Mouse (Mus musculus) heart, adult 11 months (tissue): Measurements from ENCODE around the gene Commd1.

ENCODE experiments used
- DNase-seq: peaks from one replicate; pipeline ENCODE4 v3.0.0; 2022

The Commd1 gene

DNA sequence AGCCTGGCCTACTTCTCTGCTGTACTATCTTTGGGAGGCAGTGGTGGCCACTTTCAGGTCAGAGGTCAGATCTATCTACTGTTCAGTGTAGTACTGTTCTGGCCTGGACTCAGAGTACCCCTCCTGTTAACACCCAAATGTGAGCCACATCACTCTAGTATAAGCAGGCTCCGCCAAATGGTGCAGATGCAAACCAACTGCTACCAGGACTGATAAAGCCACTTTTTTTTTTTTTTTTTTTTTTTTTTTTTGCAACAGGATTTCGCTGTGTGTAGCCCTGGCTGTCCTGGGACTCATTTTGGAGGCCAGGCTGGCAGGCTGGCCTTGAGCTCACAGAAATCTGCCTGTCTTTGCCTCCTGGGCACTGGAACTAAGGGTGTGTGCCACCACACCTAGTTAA lies 43.2 kb downstream of the Commd1 start:
- peak; percentile 79 for DNase-seq

DNA sequence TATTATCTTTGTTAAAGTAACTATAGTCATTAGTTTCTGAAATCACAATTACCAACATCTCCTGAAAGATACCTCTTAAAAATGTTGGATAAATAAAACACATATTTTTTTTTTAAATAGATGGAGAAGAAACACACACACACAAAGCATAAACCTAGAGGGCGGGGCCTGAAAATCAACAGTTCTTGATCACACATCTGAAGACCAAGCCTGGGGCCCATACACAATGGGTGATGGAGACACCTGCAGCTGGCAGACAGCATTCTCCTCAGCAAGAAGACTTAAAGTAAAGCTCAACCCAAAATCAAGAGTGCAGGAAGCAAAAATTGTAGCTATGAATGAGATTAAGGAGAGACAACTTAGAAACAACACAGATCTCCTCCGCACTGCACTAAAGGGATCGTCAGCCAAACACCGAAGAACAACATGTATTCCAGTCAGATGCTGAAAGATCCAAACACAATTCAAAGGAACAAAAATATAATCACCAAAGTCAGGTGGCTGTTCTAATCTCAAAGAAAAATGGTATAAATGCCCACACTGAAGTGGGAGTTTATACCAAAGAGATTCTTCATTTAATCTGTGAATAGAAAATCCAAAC lies 44.4 kb downstream of the Commd1 start:
- DNase-seq: peak; percentile 70

DNA sequence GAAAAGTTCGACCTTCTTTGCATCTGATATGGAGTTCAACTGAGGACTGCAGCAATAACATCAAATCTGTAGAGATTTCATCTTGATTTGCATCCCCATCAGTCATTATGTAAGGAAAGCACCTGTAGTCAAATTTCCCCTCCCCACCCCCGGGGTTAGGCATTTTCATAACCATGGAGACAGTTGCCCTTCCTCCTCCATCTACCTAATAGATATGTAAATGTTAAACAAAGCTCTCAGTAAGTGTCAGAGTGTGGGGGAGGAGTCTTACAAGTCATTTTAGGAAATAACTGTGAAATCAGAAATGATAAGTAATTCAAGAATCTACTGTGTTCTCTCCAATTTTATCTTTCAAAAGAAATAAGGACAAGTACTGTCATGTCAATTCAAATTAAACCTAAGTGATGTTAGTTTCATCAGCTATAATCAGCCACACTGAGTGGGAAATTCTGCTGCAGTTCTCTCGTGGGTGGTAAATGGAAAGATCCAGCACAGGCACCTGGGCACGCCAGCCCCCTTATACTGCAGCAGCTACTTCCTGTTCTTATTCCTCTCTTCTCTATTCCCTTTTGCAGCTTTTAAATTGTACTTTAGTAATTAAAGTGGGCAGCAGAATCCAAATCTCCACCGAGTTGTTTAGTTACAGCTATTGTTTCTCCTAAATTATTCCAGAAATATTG lies 45.6 kb downstream of the Commd1 start:
- DNase-seq: peak; percentile 66

DNA sequence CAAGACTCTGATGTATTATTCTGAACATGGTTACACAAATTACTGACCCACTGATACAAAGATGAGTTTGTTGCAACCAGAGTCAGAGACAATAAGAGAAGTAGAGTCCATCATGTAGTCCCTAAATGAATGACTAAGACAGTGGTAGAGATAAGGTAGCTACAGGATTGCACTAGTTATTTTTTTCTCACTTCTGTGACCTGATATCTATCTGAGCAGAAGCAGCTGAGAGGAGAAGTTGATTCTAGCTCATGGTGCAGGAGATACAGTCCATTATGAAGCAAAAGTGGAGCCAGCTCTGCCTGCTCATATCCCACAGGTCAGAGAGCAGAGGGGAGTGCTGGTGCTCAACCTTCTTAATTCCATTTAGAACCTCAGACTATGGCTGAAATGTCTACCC lies 50.0 kb downstream of the Commd1 start:
- DNase-seq: peak; percentile 23

DNA sequence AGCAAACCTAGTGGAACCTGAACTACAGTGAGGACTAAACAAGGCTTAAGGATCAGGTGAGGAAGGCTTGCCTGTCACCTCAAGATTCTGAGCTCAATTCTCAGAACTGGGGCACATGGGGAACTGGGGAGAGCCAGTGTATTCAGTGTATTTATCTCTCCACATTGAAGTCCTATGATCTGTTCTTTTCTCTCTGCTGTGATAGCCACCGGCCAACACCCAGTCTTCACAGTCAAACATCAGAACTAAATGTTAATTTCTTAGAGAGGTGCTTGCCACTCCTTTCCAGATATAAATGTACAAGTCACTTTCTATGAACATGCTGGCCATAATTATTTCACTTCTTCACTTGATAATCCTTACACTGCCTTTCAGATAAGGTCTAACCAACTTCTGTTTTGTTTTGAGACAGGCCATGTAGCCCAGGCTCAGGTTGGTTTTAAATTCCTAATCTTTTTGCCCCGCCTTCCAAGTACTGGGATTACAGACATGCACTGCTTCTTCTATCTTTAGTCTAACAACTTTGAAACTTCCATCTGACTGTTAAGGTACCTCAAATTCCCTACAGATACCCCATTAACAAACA lies 50.8 kb downstream of the Commd1 start:
- DNase-seq: peak; percentile 66

DNA sequence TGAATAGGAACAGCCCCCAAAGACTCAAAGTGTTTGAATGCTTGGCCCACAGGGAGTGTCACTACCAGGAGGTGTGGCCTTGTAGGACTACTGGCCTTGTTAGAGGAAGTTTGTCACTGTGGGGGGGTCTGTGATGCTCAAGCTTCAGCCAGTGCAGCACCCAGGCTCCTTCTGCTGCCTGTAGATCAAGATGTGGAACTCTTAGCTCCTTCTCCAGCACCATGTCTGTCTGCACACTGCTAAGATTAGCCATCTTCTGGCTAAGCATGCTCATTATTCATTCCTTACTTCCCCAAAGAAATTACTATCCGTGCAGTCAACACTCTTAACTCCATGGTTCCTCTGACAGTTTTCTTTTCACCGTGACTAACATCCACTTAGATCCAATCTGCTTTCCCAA lies 52.1 kb downstream of the Commd1 start:
- DNase-seq: peak; percentile 77

DNA sequence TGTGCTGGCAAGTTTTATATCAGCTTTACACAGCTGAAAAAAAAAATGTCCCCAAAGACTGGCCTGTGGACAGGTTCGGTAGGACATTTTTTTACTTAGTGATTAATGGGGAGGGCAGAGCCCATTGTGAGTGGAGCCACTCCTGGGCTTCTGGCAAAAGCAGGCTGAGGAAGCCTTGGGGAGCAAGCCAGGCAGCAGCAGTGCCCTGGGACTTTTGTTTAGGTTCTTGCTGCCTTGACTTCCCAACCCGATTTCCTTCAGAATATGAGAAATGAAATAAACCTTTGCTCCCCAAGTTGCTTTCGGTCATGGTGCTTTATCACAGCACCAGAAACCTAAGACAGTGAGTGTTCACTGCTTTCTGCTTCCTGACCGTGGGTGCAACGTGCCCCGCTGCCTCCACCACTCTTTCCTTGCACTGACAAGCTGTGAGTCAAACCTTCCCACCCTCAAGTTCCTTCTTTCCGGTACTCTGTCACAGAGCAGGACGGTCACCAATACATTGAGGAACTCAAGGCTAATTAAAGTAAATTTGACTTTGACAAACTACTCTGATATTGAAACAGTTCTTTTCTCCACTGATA lies 53.5 kb downstream of the Commd1 start:
- peak; percentile 78 for DNase-seq

DNA sequence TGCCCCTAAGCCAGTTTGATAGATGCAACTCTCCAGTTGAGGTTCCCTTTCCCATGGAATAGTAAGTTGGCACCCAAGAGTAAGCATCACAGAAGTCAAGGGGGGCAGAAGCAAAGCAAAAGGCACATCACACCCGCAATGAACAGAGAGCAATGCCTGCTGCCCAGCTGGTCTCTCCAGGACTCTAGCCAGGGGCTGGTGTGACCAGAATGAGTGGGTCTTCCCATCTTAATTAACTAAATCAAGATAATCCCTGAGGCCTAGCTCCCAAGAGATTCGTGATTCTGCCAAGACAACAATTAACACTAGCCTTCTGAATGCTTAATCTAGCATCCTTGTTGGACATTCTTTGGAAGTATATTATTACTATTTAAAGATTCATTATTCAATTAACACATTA lies 58.6 kb downstream of the Commd1 start:
- DNase-seq: peak; percentile 23

DNA sequence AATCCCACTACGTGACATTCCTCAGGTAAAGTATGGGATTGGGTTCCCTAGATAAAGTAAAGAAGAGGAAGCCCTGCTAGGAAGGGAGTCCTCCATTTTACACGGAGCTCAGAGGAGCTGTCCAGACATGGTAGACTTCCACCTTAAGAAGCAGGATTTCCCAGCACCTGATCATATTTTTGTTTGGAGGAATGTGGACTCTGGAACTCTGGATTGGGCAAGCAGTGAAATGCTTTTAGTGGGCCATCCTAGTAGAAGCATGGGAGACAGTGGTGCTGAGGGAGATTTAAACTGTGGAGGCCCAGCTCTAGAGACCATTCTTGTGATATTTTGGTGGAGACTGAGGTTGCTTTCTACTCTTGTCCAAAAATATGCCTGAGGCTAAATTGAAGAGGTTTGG lies 59.6 kb downstream of the Commd1 start:
- peak; percentile 23 for DNase-seq

DNA sequence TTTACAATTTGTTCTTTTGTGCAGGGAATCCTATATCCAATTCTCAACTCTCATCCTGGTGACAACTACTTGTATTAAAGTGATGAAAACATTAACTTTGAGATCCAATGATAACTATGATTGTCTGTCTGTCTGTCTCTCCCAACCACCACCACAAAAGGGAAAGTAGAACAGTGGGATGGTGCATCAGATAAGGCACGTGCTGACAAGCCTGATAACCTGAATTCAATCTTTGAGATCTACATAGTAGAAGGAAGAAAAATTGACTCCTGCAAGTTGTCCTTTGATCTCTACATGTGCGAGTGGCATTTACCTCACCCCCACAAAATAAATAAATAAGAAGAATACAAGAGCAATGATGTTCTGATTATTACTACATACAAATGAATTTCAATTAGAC lies 62.8 kb downstream of the Commd1 start:
- DNase-seq: peak; percentile 17

DNA sequence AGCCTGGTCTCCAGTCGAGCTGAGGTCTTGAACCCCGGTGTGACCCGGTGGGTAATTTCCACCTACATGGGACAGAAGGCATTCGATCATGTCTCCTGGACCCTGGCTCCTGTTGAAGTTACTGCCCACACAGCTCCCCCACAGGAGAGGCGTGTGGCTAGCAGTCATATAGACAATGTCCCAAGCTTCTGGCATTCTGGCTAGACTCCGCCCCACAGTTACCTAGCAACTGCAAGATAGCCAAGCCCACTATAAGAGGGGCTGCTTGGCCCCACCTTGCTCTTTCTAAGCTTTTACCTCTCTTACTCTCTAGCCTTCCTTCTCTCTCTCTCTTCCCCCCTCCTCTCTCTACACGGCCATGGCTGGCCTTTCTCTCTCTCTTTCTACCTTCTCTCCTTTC lies 64.4 kb downstream of the Commd1 start:
- peak; percentile 67 for DNase-seq

DNA sequence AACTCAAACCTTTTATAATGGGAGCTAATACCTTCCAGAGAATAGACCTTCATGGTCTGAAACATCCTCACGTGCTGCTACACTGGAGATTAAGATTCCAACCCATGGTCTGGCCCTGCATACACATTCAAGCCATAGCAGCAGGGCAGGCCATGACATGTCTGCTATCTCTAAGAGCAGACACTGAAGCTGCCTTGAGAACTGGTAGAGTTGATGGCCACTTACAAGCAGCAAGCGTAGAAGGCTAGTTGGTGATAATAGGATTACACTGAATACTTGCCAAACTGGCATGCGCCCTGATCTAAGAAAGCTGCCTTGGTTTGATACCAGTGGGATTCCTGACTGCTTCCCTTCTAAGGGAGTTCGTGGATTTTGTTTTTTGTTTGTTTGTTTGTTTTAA lies 68.4 kb downstream of the Commd1 start:
- DNase-seq: no peak

DNA sequence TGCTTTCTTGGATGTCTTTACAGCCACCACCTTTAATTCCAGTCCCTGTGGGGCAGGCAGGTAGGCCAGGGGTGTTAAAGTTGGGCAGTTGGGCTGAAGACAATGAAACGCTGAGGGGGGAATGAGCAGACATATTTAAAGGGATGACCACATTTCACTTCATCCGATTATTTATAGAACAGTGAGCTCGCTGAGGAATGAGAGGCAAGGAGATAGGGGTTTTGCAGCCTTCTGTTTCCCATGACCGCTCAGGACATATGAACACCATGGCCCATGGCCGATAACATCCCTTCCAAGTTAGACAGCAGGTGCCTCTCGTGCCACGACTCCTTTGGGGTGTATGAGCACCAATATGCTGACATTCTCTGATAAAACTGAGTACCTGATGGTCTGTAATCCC lies 70.4 kb downstream of the Commd1 start:
- DNase-seq: peak; percentile 88

DNA sequence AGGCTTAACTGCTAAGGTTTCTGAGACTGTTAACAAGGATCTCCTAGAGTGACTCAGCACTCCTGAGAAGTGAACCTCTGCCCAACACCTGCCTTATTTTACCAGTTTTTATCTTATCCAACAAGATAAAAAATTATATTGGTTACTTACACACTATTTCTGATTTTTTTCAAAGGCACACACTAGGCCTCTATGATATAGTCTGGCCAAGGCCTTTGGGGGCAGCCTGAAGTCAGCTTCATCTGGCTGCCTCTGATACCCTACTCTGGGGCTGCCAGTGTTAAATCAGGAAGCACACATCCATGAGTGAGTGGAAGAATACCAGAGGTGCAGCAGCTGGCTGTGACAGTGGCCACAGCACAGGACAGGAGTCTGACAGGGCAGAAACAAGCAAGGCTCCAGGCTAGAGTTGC lies 75.7 kb downstream of the Commd1 start:
- DNase-seq: no peak

DNA sequence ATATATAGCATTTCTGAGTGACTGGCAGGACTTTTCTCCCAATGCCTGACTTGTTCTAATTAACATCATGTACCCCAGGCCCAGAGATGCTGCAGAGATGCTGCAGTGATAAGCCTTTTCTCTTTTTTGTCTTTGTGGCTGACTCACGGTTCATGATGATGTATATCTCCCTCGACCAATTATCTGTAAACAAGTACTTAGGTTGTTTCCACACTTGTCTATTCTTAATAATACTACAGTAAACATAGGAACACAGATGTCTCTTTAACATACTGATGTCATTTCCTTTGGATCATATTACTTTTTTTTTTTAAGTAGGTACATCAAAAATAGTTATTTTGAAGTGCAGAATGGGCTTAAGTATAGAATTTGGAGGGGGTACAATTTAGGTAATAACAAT lies 79.3 kb downstream of the Commd1 start:
- DNase-seq: no peak

DNA sequence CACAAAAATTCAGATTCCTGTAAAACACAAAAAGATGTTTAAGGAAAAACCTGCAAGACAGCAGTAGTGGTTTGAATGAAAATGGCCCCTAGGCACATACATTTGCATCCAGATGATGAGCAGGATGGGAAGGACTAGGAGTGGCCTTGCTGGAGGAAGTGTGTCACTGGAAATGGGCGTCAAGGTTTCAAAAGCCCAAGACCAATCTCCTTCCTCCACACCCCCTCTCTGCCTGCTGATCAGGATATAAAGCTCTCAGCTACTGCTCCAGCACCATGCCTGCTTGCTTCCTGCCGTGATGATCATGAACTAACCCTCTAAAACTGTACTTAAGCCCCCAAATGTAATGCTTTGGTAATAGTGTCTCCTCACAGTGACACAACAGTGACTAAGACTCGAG lies 82.1 kb downstream of the Commd1 start:
- DNase-seq: no peak

DNA sequence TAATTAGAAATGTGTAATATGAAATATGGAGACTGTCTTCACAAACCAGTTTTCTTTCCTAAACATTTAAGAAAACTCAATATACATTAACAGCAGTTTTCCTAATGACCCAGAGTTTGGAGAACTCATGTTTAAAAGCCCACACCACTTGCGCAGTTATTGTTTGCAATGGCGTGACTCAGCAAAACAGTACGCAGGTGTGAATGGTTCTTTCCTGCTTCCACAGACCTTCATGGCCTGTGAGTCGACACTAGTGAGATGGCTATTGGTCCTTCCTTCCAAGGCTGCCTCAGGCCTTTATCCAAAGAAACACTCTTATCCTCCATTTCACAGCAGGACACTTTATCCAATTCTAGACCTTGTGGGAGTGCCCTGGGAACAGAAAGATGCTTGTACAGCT lies 84.5 kb downstream of the Commd1 start:
- DNase-seq: peak; percentile 51

DNA sequence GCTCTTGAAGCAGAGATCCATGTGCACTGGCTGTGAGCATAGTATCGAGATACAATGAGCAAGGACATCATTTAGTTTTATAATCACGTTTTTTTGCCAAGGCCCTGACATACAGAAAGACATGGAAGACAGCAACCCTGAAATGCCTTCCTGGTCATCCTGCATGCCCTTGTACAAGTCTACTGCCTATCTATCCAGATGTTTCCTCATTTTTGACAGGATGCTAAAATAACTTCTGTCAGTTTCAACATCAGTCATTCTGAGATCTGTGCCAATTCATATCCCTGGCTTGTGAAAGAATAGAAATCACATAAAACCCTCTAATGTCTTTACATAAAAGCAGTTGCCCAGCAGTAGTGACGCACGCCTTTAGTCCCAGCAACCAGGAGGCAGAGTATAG lies 85.1 kb downstream of the Commd1 start:
- DNase-seq: peak; percentile 50

DNA sequence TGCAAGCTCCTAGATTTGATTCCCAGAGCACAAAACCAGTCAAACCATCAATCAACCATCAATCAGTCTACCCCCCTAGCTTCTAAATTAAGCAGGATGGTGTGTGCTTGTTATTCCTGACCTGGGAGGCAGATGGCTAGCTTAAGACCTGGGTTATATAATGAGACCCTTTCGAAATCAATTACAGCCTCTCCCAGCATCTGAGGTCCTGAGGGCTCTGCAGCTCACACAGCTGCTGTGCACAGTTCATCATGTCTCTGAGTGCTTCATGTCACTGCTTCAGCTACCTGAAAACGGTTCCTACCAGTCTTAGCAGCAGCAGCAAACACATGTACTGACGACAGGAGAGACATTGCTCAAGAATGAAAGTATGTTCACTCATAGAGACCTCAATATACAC lies 89.1 kb downstream of the Commd1 start:
- peak; percentile 68 for DNase-seq

DNA sequence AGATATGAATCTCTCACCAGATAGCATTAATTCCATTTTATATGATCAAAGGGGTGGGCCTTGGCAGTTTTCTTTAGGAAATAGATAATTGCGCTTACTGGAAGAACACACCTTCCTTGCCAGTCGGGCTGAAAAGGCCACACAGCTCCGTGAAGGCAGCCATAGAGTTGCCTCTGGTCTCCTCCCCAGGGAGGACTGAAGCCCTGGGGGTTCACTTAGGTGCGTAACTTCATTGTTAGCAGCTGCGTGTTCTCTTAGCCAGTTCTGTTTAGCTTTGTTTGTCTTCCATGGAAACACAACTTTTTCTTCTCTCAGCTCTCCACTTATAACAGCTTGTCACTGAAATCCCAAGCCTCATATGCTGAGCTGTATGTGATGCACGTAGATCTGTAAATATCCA lies 89.7 kb downstream of the Commd1 start:
- DNase-seq: peak; percentile 80

DNA sequence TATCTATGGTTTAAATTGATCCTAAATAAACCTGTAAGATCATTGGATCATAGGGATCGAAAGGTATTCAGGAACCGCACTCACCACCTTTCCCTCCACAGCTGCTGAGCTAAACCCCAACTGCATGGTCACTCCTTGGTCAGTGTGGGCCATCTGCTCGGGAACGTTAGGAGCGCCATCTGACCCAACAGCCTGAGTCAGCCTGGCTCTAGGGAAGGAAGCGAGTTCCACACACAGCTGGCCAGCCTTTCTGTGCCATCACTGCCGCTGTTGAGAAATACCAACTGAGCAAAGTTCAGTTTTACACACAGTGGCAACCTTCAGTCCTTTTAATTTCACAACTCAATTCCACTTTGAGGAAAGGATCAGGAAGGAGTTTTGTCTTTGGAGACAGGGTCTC lies 90.3 kb downstream of the Commd1 start:
- DNase-seq: peak; percentile 88

DNA sequence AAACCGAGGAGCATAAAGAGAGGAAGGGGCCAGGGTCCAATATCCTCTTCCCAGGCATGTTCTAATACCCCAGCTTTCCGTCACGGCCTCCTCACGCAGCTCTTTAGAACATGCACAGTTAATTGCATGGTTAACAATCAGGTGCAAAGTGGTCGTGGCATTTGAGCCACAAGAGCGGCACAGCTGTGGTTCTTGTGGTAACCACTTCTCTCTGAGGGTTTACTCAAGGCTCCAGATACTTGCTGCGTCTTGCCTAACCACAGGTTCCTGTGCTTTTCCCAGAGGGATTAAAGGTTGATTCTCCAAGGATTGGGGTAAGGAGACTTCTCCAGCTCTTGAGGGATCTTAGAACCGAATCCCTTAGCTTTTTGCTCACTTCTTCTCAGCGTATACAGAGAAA lies 90.9 kb downstream of the Commd1 start:
- no peak for DNase-seq

DNA sequence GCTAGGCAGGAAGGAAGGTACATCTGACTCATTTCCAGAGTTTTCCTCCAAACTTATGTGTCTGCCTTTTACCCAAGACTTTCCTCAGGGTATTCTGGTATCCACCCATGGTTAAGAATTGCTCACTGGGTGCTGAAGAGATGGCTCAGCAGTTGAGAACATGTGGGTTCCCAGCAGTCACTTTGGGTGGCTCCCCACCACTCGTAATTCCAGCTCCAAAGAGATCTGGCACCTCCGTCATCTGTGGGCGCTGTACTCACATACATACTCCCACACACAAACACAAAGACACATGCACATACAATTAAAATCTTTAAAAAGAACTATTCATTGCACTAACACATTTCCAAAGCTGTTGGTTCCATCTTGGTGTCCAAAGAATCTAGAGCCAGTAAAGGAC lies 93.0 kb downstream of the Commd1 start:
- no peak for DNase-seq

DNA sequence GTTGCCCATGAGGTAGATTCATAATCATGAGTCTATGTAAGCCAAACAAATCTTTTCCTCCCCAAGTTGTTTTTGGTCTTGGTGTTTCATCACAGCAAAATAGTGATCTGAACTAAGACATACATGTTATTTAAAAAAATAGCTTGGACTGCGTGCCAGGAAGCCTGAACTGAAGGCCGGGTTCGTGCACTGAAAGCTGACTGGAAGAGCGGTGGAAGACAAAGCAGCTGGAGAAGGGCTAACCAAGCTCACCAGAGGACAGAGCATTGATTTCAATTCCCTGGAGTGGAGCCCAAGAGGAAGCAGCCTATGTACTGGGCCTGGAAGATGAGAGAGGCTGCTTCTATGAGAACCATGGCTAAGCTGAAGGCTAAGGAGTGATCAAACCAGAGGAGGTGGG lies 95.2 kb downstream of the Commd1 start:
- peak; percentile 93 for DNase-seq
